Mouse (Mus musculus) bone marrow macrophage, adult 2 months (primary cell): ENCODE measurements around the gene Lrrc8b.

Experiments
- CTCF ChIP-seq: IDR thresholded peaks from 2 replicates; pipeline ENCODE4 v1.5.1; 2012; ENCODE audit warnings: low read depth, mild to moderate bottlenecking, low read length, moderate library complexity
- POLR2A ChIP-seq: IDR thresholded peaks from 2 replicates; pipeline ENCODE4 v1.6.1; 2012; ENCODE audit warnings: mild to moderate bottlenecking, low read depth, low read length, borderline replicate concordance

GRCm38 (mm10) chr5:105493377-105493776 lies 77.8 kb downstream of the Lrrc8b start:
- TF ChIP-seq CTCF (no peak), POLR2A (no peak)
